24 mouse cellular contexts compared by ENCODE assay signal in the genomic region with DNA sequence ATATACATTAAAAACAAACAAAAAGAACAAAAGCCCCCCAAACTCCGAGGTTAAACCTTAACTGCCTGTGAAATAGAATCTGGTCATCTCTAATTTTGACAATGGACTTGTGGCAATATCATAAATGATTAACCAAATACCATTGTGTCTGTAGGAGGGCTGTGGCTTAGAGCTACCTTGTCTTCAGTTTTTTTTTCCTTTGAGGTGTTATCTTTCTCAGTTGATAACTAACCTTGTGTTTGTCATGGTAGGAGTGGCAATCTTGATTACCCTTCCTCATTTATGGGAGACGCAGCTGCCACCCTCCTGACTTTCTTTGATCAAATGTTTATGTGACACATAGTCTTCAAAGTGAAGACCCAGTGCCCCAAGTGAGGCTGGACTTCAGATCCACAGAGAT. TPM values are rescaled to one million over a fixed set of nuclear protein-coding genes. Genes with fewer than 3 reads are reported as not detected.
DNase-seq lines count a peak whose midpoint lies in the region; ATAC-seq and TF ChIP-seq lines count a peak whose summit lies in the region.
"Had no signal": no experiment of that assay in that cellular context is flagged by ENCODE, and none has a peak within 500 bp of the region (broad histone marks: within the 10 kb centered on the region; RNA-seq: fewer than 3 reads in every experiment).

No protein-coding gene starts in this region.

- no peak overlapping the region for H3K27ac ChIP-seq in midbrain, embryonic 11.5 days (ENCODE audit: low read depth, low read length)
- H3K27ac ChIP-seq in midbrain, embryonic 15.5 days = no peak overlapping the region
- no peak overlapping the region for H3K27ac ChIP-seq in intestine, embryonic 14.5 days (ENCODE audit: low read depth)
- no peak overlapping the region for H3K27ac ChIP-seq in intestine, embryonic 15.5 days
- H3K27ac ChIP-seq in intestine, postnatal 0 days (ENCODE audit: low read depth, low read length) = no peak overlapping the region
- H3K27ac ChIP-seq in liver, embryonic 11.5 days (ENCODE audit: low read depth, low read length) = no peak overlapping the region
- H3K27ac ChIP-seq: embryonic facial prominence, embryonic 13.5 days; embryonic facial prominence, embryonic 15.5 days; forebrain, embryonic 10.5 days; forebrain, embryonic 12.5 days had no signal

- no peaks in the 10 kb centered on the region for H3K36me3 ChIP-seq in midbrain, embryonic 11.5 days (ENCODE audit: control insufficient read depth, insufficient read depth, low read length)
- no peaks in the 10 kb centered on the region for H3K36me3 ChIP-seq in midbrain, embryonic 15.5 days (replicated peaks)
- no peaks in the 10 kb centered on the region for H3K36me3 ChIP-seq in intestine, embryonic 14.5 days (ENCODE audit: control insufficient read depth, insufficient read depth, low read length)
- H3K36me3 ChIP-seq in intestine, embryonic 15.5 days = no peaks in the 10 kb centered on the region
- no peaks in the 10 kb centered on the region for H3K36me3 ChIP-seq in intestine, postnatal 0 days (ENCODE audit: control insufficient read depth, insufficient read depth)
- H3K36me3 ChIP-seq in liver, embryonic 11.5 days (ENCODE audit: control insufficient read depth, insufficient read depth, low read length) = no peaks in the 10 kb centered on the region
- H3K36me3 ChIP-seq: embryonic facial prominence, embryonic 13.5 days; embryonic facial prominence, embryonic 15.5 days; forebrain, embryonic 10.5 days; forebrain, embryonic 12.5 days had no signal

- DNase-seq in midbrain, embryonic 11.5 days (ENCODE audit: low spot score, missing footprints) = peak; percentile 35
- DNase-seq in intestine, embryonic 14.5 days (ENCODE audit: low spot score) = no peak
- DNase-seq in liver, embryonic 11.5 days (ENCODE audit: low spot score) = no peak
- no peak for DNase-seq in spleen, postnatal 14 days (ENCODE audit: low spot score in 2 of 2)
- DNase-seq in urinary bladder, postnatal 10 days (ENCODE audit: low spot score) = no peak
- DNase-seq: adrenal gland, adult 2 months; adrenal gland, postnatal 10 days; adrenal gland, postnatal 25 days; cerebellum, adult 11 months; cerebellum, adult 18-20 months; cerebellum, adult 8-10 months; cerebellum, adult 9-11 months; cerebellum, postnatal 14 days; cerebellum, postnatal 36 days; embryo, embryonic 11 days had no signal

- ATAC-seq in midbrain, embryonic 11.5 days (ENCODE audit: low FRiP score) = no peak
- no peak for ATAC-seq in midbrain, embryonic 15.5 days (replicated peaks)
- peak; percentile 50; the same call in 1 of the 2 replicates for ATAC-seq in intestine, embryonic 14.5 days (replicated peaks; ENCODE audit: low FRiP score, low TSS enrichment, low read depth)
- ATAC-seq in intestine, embryonic 15.5 days = peak; percentile 82
- ATAC-seq in intestine, postnatal 0 days = peak; percentile 67
- ATAC-seq in liver, embryonic 11.5 days (replicated peaks; ENCODE audit: low FRiP score) = no peak
- ATAC-seq: forebrain, embryonic 14.5 days had no signal

- no peak overlapping the region for H3K4me3 ChIP-seq in midbrain, embryonic 11.5 days (ENCODE audit: low read depth, low read length)
- H3K4me3 ChIP-seq in midbrain, embryonic 15.5 days = no peak overlapping the region
- no peak overlapping the region for H3K4me3 ChIP-seq in intestine, embryonic 14.5 days (ENCODE audit: low read depth, low read length)
- H3K4me3 ChIP-seq in intestine, embryonic 15.5 days (replicated peaks) = no peak overlapping the region
- H3K4me3 ChIP-seq in intestine, postnatal 0 days (ENCODE audit: low read depth, low read length) = no peak overlapping the region
- no peak overlapping the region for H3K4me3 ChIP-seq in liver, embryonic 11.5 days (ENCODE audit: low read depth, low read length)
- H3K4me3 ChIP-seq: embryonic facial prominence, embryonic 13.5 days; embryonic facial prominence, embryonic 15.5 days; erythroblast, embryonic 14.5 days; forebrain, embryonic 10.5 days; forebrain, embryonic 12.5 days had no signal

- H3K9ac ChIP-seq in midbrain, embryonic 11.5 days (ENCODE audit: low read length) = no peak overlapping the region
- H3K9ac ChIP-seq in midbrain, embryonic 15.5 days = no peak overlapping the region
- H3K9ac ChIP-seq in intestine, embryonic 14.5 days (ENCODE audit: low read length) = no peak overlapping the region
- no peak overlapping the region for H3K9ac ChIP-seq in intestine, embryonic 15.5 days
- no peak overlapping the region for H3K9ac ChIP-seq in intestine, postnatal 0 days (ENCODE audit: low read depth, low read length)
- no peak overlapping the region for H3K9ac ChIP-seq in liver, embryonic 11.5 days (ENCODE audit: low read depth, low read length)
- H3K9ac ChIP-seq: embryonic facial prominence, embryonic 13.5 days; embryonic facial prominence, embryonic 15.5 days; forebrain, embryonic 12.5 days had no signal

- H3K4me2 ChIP-seq in midbrain, embryonic 11.5 days = no peak overlapping the region
- H3K4me2 ChIP-seq in midbrain, embryonic 15.5 days = no peak overlapping the region
- H3K4me2 ChIP-seq in intestine, embryonic 14.5 days (ENCODE audit: low read length) = no peak overlapping the region; the same call in 1 of the 2 replicates
- no peak overlapping the region for H3K4me2 ChIP-seq in intestine, embryonic 15.5 days (replicated peaks)
- H3K4me2 ChIP-seq in intestine, postnatal 0 days (replicated peaks; ENCODE audit: low read depth) = 0 out of 2 replicates have a peak overlapping the region, but pooled peaks have one; percentile 13
- no peak overlapping the region for H3K4me2 ChIP-seq in liver, embryonic 11.5 days
- H3K4me2 ChIP-seq: embryonic facial prominence, embryonic 13.5 days; embryonic facial prominence, embryonic 15.5 days; forebrain, embryonic 12.5 days had no signal

- 94% methylated on average over 2 of the region's 2 CpGs for WGBS in midbrain, embryonic 11.5 days
- 78% methylated on average over 2 of the region's 2 CpGs for WGBS in midbrain, embryonic 15.5 days
- 56% methylated on average over 2 of the region's 2 CpGs for WGBS in intestine, embryonic 14.5 days
- 49% methylated on average over 2 of the region's 2 CpGs for WGBS in intestine, embryonic 15.5 days
- 31% methylated on average over 2 of the region's 2 CpGs for WGBS in intestine, postnatal 0 days
- 56% methylated on average over 2 of the region's 2 CpGs for WGBS in liver, embryonic 11.5 days

- TF ChIP-seq CTCF in intestine, postnatal 0 days (IDR thresholded peaks at IDR 0.05; ENCODE audit: low read depth) = no peak

- H3K27me3 ChIP-seq in midbrain, embryonic 11.5 days (ENCODE audit: control insufficient read depth, insufficient read depth, low read length) = no peaks in the 10 kb centered on the region
- H3K27me3 ChIP-seq in midbrain, embryonic 15.5 days (replicated peaks) = no peaks in the 10 kb centered on the region
- H3K27me3 ChIP-seq in intestine, embryonic 14.5 days (replicated peaks; ENCODE audit: control insufficient read depth, insufficient read depth, low read length) = no peaks in the 10 kb centered on the region
- H3K27me3 ChIP-seq in intestine, embryonic 15.5 days (replicated peaks) = no peaks in the 10 kb centered on the region
- H3K27me3 ChIP-seq in intestine, postnatal 0 days (replicated peaks; ENCODE audit: control insufficient read depth, insufficient read depth, low read length) = no peaks in the 10 kb centered on the region
- no peaks in the 10 kb centered on the region for H3K27me3 ChIP-seq in liver, embryonic 11.5 days (replicated peaks; ENCODE audit: control insufficient read depth, insufficient read depth, low read length)
- H3K27me3 ChIP-seq: embryonic facial prominence, embryonic 13.5 days; embryonic facial prominence, embryonic 15.5 days; forebrain, embryonic 12.5 days had no signal

- H3K4me1 ChIP-seq in midbrain, embryonic 11.5 days (ENCODE audit: control insufficient read depth, insufficient read depth, low read length) = no peaks in the 10 kb centered on the region
- H3K4me1 ChIP-seq in midbrain, embryonic 15.5 days = 0 out of 2 replicates have a peak, but pooled peaks cover 4% of the 10 kb centered on the region
- H3K4me1 ChIP-seq in intestine, embryonic 14.5 days (replicated peaks; ENCODE audit: control insufficient read depth, insufficient read depth, low read length) = no peaks in the 10 kb centered on the region; the same call in 1 of the 2 replicates
- peaks cover 4% of the 10 kb centered on the region; the same call in 1 of the 2 replicates for H3K4me1 ChIP-seq in intestine, embryonic 15.5 days (replicated peaks)
- 0 out of 2 replicates have a peak, but pooled peaks cover 9% of the 10 kb centered on the region for H3K4me1 ChIP-seq in intestine, postnatal 0 days (replicated peaks; ENCODE audit: control insufficient read depth, insufficient read depth, low read length)
- no peaks in the 10 kb centered on the region for H3K4me1 ChIP-seq in liver, embryonic 11.5 days (replicated peaks; ENCODE audit: control insufficient read depth, insufficient read depth, low read length)
- H3K4me1 ChIP-seq: embryonic facial prominence, embryonic 15.5 days; forebrain, embryonic 12.5 days had no signal

- no peaks in the 10 kb centered on the region for H3K9me3 ChIP-seq in midbrain, embryonic 11.5 days (ENCODE audit: control insufficient read depth, low read length)
- H3K9me3 ChIP-seq in midbrain, embryonic 15.5 days = no peaks in the 10 kb centered on the region
- no peaks in the 10 kb centered on the region for H3K9me3 ChIP-seq in intestine, embryonic 14.5 days (ENCODE audit: control insufficient read depth, low read length)
- H3K9me3 ChIP-seq in intestine, embryonic 15.5 days = no peaks in the 10 kb centered on the region
- H3K9me3 ChIP-seq in intestine, postnatal 0 days (ENCODE audit: control insufficient read depth) = no peaks in the 10 kb centered on the region
- no peaks in the 10 kb centered on the region for H3K9me3 ChIP-seq in liver, embryonic 11.5 days (ENCODE audit: control insufficient read depth, low read length)
- H3K9me3 ChIP-seq: embryonic facial prominence, embryonic 13.5 days; embryonic facial prominence, embryonic 15.5 days; forebrain, embryonic 10.5 days; forebrain, embryonic 12.5 days had no signal

RNA-seq across cellular contexts. Expression of a gene that starts 24.3 kb away (rescaled TPM):
- polyA plus RNA-seq in midbrain, embryonic 11.5 days (2014; fragmentation: Nextera tagmentation; extraction: Ambion mirVana) = 17.3 and 21.0 TPM in 2 replicates
- polyA plus RNA-seq in midbrain, embryonic 15.5 days (2015; fragmentation: Nextera tagmentation; extraction: Ambion mirVana) = 32.4 and 33.3 TPM in 2 replicates
- polyA plus RNA-seq in intestine, embryonic 14.5 days (2014; fragmentation: Nextera tagmentation; extraction: Ambion mirVana) = 41.9 and 44.0 TPM in 2 replicates
- 35.6 and 41.4 TPM in 2 replicates for polyA plus RNA-seq in intestine, embryonic 15.5 days (2015; fragmentation: Nextera tagmentation; extraction: Ambion mirVana)
- polyA plus RNA-seq in intestine, postnatal 0 days (2015; fragmentation: Nextera tagmentation; extraction: Ambion mirVana) = 29.5 and 30.2 TPM in 2 replicates
- polyA plus RNA-seq in liver, embryonic 11.5 days (2014; fragmentation: Nextera tagmentation; extraction: Ambion mirVana) = 13.9 and 15.2 TPM in 2 replicates

Comparison
In these comparisons a context has a peak if more than half of its experiments do, and no peak if none do; other contexts are left out.
1. ATAC-seq: peak in intestine, embryonic 14.5 days (single experiment), intestine, embryonic 15.5 days (single experiment) and intestine, postnatal 0 days (single experiment); none in midbrain, embryonic 11.5 days (single experiment), midbrain, embryonic 15.5 days (single experiment) and liver, embryonic 11.5 days (single experiment).